Mouse (Mus musculus): ENCODE data around the gene Gm20388.

- TF ChIP-seq EP300 (IDR thresholded peaks at IDR 0.05; ENCODE audit: low read depth) (no peak), CTCF (IDR thresholded peaks at IDR 0.05; ENCODE audit: low read depth) (no peak)
Measured at GRCm38 (mm10) chr8:122901476-122901875, 2990.8 kb downstream of the Gm20388 start.
